Mouse (Mus musculus) CH12.LX (cell line): Measurements from ENCODE around the gene 9130019O22Rik. TPM values are rescaled to one million over a fixed set of nuclear protein-coding genes. Genes with fewer than 3 reads are reported as not detected.
"Not testable (repeated sequence)": the region's sequence is repeated elsewhere in the genome, so short reads cannot be mapped to it uniquely, and the experiment has no call there.

ENCODE experiments used
- DNase-seq: peaks from one replicate; pipeline ENCODE4 v3.0.0-alpha.2; 2013; ENCODE audit errors: extremely low read depth
- H3K27ac ChIP-seq: 2 replicates; pipeline ENCODE4 v1.5.1; 2012; ENCODE audit warnings: low read depth, mild to moderate bottlenecking, control low read depth, moderate library complexity; ENCODE audit not compliant: insufficient read depth
- H3K27me3 ChIP-seq: replicated peaks from 2 replicates; pipeline ENCODE3; 2012; ENCODE audit warnings: inconsistent platforms
- H3K36me3 ChIP-seq, 2 experiments: replicated peaks in 1 of 2; 2 replicates each; pipeline versions ENCODE3 to v1.6.1; 2012; ENCODE audit warnings: inconsistent platforms in 1 of 2, low read length in 1 of 2, mild to moderate bottlenecking in 1 of 2, mixed read lengths in 1 of 2, moderate library complexity in 1 of 2; ENCODE audit not compliant: control insufficient read depth in 1 of 2, insufficient read depth in 1 of 2
- H3K4me1 ChIP-seq, 2 experiments: 2 replicates each; pipeline ENCODE4 v1.6.1; 2012; ENCODE audit warnings: inconsistent platforms in 1 of 2, moderate library complexity in 1 of 2; ENCODE audit not compliant: insufficient read depth in 2 of 2, control insufficient read depth in 1 of 2
- H3K4me2 ChIP-seq: 2 replicates; pipeline ENCODE4 v1.6.1; 2012; ENCODE audit warnings: low read depth, mild to moderate bottlenecking, control low read depth; ENCODE audit not compliant: poor library complexity, insufficient read depth, severe bottlenecking
- H3K4me3 ChIP-seq, 3 experiments: fragments of 150-350 bp in 1 of 3; sonication (generic) in 1 of 3; replicated peaks in 1 of 3; 2 replicates each; pipeline versions ENCODE3 to v1.5.1; 2011 to 2012; ENCODE audit warnings: low read depth in 2 of 3, low read length in 2 of 3, mild to moderate bottlenecking in 2 of 3, moderate library complexity in 2 of 3, control low read depth in 1 of 3, improper control_type of control experiment in 1 of 3, inconsistent platforms in 1 of 3, mixed read lengths in 1 of 3; ENCODE audit not compliant: poor library complexity in 1 of 3
- H3K79me2 ChIP-seq: replicated peaks from 2 replicates; pipeline ENCODE4 v1.6.1; 2012; ENCODE audit warnings: mild to moderate bottlenecking, moderate library complexity; ENCODE audit not compliant: control insufficient read depth, poor library complexity, insufficient read depth, severe bottlenecking; ENCODE audit errors: extremely low read depth
- H3K9ac ChIP-seq: 2 replicates; pipeline ENCODE4 v1.6.1; 2012; ENCODE audit warnings: low read depth, mild to moderate bottlenecking, control low read depth, moderate library complexity; ENCODE audit not compliant: insufficient read depth
- H3K9me3 ChIP-seq: replicated peaks from 2 replicates; pipeline ENCODE3; 2012; ENCODE audit warnings: low read length, inconsistent platforms, mixed read lengths
- BHLHE40 ChIP-seq: IDR thresholded peaks from 2 replicates; pipeline ENCODE4 v1.6.1; 2011; ENCODE audit warnings: mild to moderate bottlenecking, low read depth, low read length, improper control_type of control experiment
- CTCF ChIP-seq, 2 experiments: IDR thresholded peaks in 1 of 2; conservative IDR thresholded peaks in 1 of 2; 2 replicates each; pipeline ENCODE4 v1.5.1; 2011 to 2012; ENCODE audit warnings: low read depth in 2 of 2, low read length in 2 of 2, improper control_type of control experiment in 1 of 2, inconsistent platforms in 1 of 2, mild to moderate bottlenecking in 1 of 2, moderate library complexity in 1 of 2
- ELF1 ChIP-seq: IDR thresholded peaks from 2 replicates; pipeline ENCODE4 v1.6.1; 2014; ENCODE audit warnings: low read depth, mild to moderate bottlenecking, inconsistent platforms, low read length, improper control_type of control experiment
- ETS1 ChIP-seq: conservative IDR thresholded peaks from 2 replicates; pipeline ENCODE4 v1.6.1; 2012; ENCODE audit warnings: low read depth, mild to moderate bottlenecking, inconsistent platforms, low read length, improper control_type of control experiment, moderate library complexity
- GABPA ChIP-seq: IDR thresholded peaks from 2 replicates; pipeline ENCODE4 v1.6.1; 2012; ENCODE audit warnings: low read depth, low read length, improper control_type of control experiment, inconsistent platforms; ENCODE audit not compliant: insufficient replicate concordance
- HCFC1 ChIP-seq: IDR thresholded peaks from 2 replicates; pipeline ENCODE4 v1.6.1; 2012; ENCODE audit warnings: low read depth, mild to moderate bottlenecking, inconsistent platforms, low read length, improper control_type of control experiment
- KAT2A ChIP-seq: IDR thresholded peaks from 2 replicates; pipeline ENCODE4 v1.6.1; 2012; ENCODE audit warnings: low read length, improper control_type of control experiment, inconsistent platforms; ENCODE audit not compliant: insufficient replicate concordance
- MAZ ChIP-seq: IDR thresholded peaks from 2 replicates; pipeline ENCODE4 v1.6.1; 2012; ENCODE audit warnings: low read depth, mild to moderate bottlenecking, inconsistent platforms, low read length, improper control_type of control experiment, moderate library complexity
- MEF2A ChIP-seq: IDR thresholded peaks from 2 replicates; pipeline ENCODE4 v1.6.1; 2014; ENCODE audit warnings: low read depth, mild to moderate bottlenecking, inconsistent platforms, low read length, improper control_type of control experiment, borderline replicate concordance
- MXI1 ChIP-seq: IDR thresholded peaks from 2 replicates; pipeline ENCODE4 v1.6.1; 2011; ENCODE audit warnings: mild to moderate bottlenecking, low read depth, low read length, improper control_type of control experiment
- NELFE ChIP-seq: IDR thresholded peaks from 2 replicates; pipeline ENCODE4 v1.6.1; 2011; ENCODE audit warnings: low read depth, low read length, improper control_type of control experiment
- POLR2AphosphoS2 ChIP-seq: IDR thresholded peaks from 2 replicates; pipeline ENCODE4 v1.6.1; 2011; ENCODE audit warnings: low read depth, low read length, improper control_type of control experiment
- RAD21 ChIP-seq: IDR thresholded peaks from 2 replicates; pipeline ENCODE4 v1.6.1; 2011; ENCODE audit warnings: low read depth, mild to moderate bottlenecking, low read length, improper control_type of control experiment, moderate library complexity
- SIN3A ChIP-seq: IDR thresholded peaks from 2 replicates; pipeline ENCODE4 v1.6.1; 2012; ENCODE audit warnings: low read length, improper control_type of control experiment, inconsistent platforms
- SMC3 ChIP-seq: IDR thresholded peaks from 2 replicates; pipeline ENCODE4 v1.6.1; 2011; ENCODE audit warnings: low read depth, low read length, improper control_type of control experiment
- TBP ChIP-seq: conservative IDR thresholded peaks from 2 replicates; pipeline ENCODE4 v1.6.1; 2011; ENCODE audit warnings: low read depth, low read length, improper control_type of control experiment
- UBTF ChIP-seq: IDR thresholded peaks from 2 replicates; pipeline ENCODE4 v1.6.1; 2012; ENCODE audit warnings: low read depth, mild to moderate bottlenecking, inconsistent platforms, low read length, improper control_type of control experiment, moderate library complexity
- USF1 ChIP-seq: IDR thresholded peaks from 2 replicates; pipeline ENCODE4 v1.6.1; 2014; ENCODE audit warnings: low read depth, mild to moderate bottlenecking, inconsistent platforms, low read length, improper control_type of control experiment
- ZC3H11A ChIP-seq: IDR thresholded peaks from 2 replicates; pipeline ENCODE4 v1.6.1; 2012; ENCODE audit warnings: low read depth, mild to moderate bottlenecking, inconsistent platforms, low read length, improper control_type of control experiment
- ZKSCAN1 ChIP-seq: IDR thresholded peaks from 2 replicates; pipeline ENCODE4 v1.6.1; 2012; ENCODE audit warnings: low read depth, inconsistent platforms, low read length, improper control_type of control experiment, borderline replicate concordance
- ZMIZ1 ChIP-seq: IDR thresholded peaks from 2 replicates; pipeline ENCODE4 v1.6.1; 2012; ENCODE audit warnings: low read depth, mild to moderate bottlenecking, inconsistent platforms, low read length, improper control_type of control experiment
- dilution Hi-C: fragments of 300-500 bp; cut with MboI; formaldehyde crosslinking; loops from 2 replicates; pipeline ENCODE4 v1.14.3; 2020; ENCODE audit warnings: low sequenced_read_pairs; ENCODE audit not compliant: extremely low pct_unique_long_range_greater_than_20kb, extremely low pct_ligation_motif_present
- in situ Hi-C: fragments of 300-500 bp; cut with MboI; formaldehyde crosslinking; loops from 3 replicates; pipeline ENCODE4 v1.14.3; 2019; ENCODE audit warnings: low sequenced_read_pairs, low pct_ligation_motif_present, low pct_unique_long_range_greater_than_20kb, mixed read lengths
- polyA plus RNA-seq: library from polyadenylated mRNA; unstranded; fragments of >175 nt; gene quantifications from 2 replicates; pipeline ENCODE4 v1.2.1, GENCODE M21; 2012; ENCODE audit warnings: low read depth; ENCODE audit not compliant: insufficient read length
- total RNA-seq, 2 experiments: library from RNA; depleted of rRNA; stranded (reverse); fragments of 300-350 nt in 1 of 2; fragments of >200 nt in 1 of 2; gene quantifications; 2 replicates each; pipeline ENCODE4 v1.2.3; 2012 to 2014

The 9130019O22Rik gene
- total and polyA plus RNA-seq, 3 experiments = 3.3 to 4.2 (median 4.0) TPM

DNA sequence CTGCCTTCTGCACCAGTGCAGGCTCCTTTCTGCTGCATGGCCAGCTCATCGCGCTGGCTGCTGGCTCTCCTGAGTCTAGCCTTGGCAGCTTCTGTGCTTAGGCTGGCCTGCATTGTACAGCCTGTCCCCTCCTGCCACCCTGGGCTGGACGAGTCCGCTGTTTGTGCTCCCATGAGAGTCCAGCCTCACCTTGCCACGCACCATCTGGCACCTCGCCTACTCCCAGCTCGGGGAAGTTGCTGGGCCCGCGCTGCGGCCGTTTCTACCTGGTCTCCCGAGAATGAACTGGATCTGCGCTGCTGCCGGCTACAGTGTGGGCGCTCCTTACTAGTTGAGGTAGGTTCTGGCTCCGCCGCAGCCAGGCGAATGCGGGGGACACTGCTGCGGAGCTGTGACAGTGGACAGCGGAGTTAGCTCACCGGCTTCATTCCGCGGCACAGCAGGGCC, 23.5 kb downstream of the 9130019O22Rik start:
- H3K4me2 ChIP-seq = no peak overlapping the region
- no peak for TF ChIP-seq ELF1
- no peak for TF ChIP-seq GABPA
- TF ChIP-seq RAD21 = no peak
- no peak for TF ChIP-seq USF1
- TF ChIP-seq MEF2A = no peak
- no peaks in the 10 kb centered on the region; a peak in 1 of 4 replicates for H3K4me1 ChIP-seq
- H3K27me3 ChIP-seq = peaks cover 9% of the 10 kb centered on the region
- H3K4me3 ChIP-seq = no peak overlapping the region
- no peaks in the 10 kb centered on the region for H3K9me3 ChIP-seq
- no peak overlapping the region for H3K27ac ChIP-seq
- in situ Hi-C loops (loop anchor here (5.0 to 25.0 kb wide), 2 partner anchors 114 to 399 kb away; partner anchors contain the start of genes Fbrs and Orai3), dilution Hi-C loops (no loop called here)
- no peak overlapping the region for H3K9ac ChIP-seq
- no peaks in the 10 kb centered on the region for H3K36me3 ChIP-seq
- DNase-seq = no peak
- H3K79me2 ChIP-seq = no peaks in the 10 kb centered on the region

DNA sequence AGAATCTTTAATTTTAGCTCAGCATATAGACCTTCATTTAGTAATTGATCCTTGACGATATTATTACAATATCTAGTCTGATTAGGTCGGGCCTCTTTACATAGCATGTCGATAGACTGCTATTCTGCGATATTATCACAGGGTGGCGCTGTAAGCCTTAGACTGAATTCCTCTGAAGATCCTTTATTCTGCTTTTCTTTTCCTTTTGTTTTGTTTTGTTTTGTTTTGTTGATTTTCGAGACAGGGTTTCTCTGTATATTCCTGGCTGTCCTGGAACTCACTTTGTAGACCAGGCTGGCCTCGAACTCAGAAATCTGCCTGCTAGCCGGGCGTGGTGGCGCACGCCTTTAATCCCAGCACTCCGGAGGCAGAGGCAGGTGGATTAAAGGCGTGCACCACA, 24.5 kb downstream of the 9130019O22Rik start:
- H3K4me3 ChIP-seq = not testable (repeated sequence)

DNA sequence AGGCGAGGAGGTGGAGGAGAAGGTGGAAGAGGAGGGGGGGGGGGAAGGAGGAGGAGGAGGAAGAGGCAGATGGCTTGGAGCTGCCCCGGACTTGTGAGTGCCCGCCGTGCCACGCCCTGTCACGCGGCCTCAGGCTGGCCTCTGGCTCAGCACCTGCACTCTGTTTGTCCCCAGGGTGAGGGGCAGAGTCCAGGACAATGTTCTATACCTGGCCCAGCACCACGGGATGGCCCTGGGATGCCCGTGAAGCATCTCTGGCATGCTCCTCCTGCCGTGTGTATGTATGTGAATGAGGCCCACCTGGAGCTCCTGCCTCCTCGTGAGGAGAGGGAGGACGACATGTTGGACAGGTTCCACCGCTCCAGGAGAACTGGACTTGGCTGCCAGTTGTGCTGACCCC, 25.5 kb downstream of the 9130019O22Rik start:
- Histone ChIP-seq H3K27ac (no peak overlapping the region), H3K4me1 (no peaks in the 10 kb centered on the region; a peak in 1 of 4 replicates), H3K36me3 (no peaks in the 10 kb centered on the region)
- dilution Hi-C loops = no loop called here
- no peak for TF ChIP-seq MAZ
- TF ChIP-seq TBP = no peak
- no peak for TF ChIP-seq ETS1
- no peak for TF ChIP-seq ELF1
- no peak for TF ChIP-seq SMC3
- no peak for TF ChIP-seq RAD21
- no peak for TF ChIP-seq MEF2A
- TF ChIP-seq POLR2AphosphoS2 = no peak
- no peak for TF ChIP-seq NELFE
- TF ChIP-seq UBTF = no peak
- no peak for TF ChIP-seq HCFC1
- TF ChIP-seq ZMIZ1 = no peak
- TF ChIP-seq MXI1 = no peak
- no peak for TF ChIP-seq KAT2A
- no peak for TF ChIP-seq BHLHE40
- TF ChIP-seq, all 38 proteins: peak for 0
- Histone ChIP-seq H3K79me2 (no peaks in the 10 kb centered on the region), H3K4me3 (no peak overlapping the region), H3K9ac (no peak overlapping the region), H3K9me3 (no peaks in the 10 kb centered on the region), H3K27me3 (peaks cover 16% of the 10 kb centered on the region), H3K4me2 (no peak overlapping the region)
- in situ Hi-C loops = loop anchor here (5.0 to 25.0 kb wide), 2 partner anchors 116 to 401 kb away; partner anchors contain the start of genes Fbrs and Orai3
- DNase-seq = no peak

More for the DNA sequence above, 24.5 kb downstream of the 9130019O22Rik start:
- H3K27ac ChIP-seq, H3K79me2 ChIP-seq, H3K9me3 ChIP-seq, H3K4me1 ChIP-seq, dilution Hi-C loops, H3K9ac ChIP-seq, H3K36me3 ChIP-seq: not testable (repeated sequence)
- TF ChIP-seq CTCF (conservative IDR thresholded peaks at IDR 0.05 in 1 of 2, IDR thresholded peaks at IDR 0.05 in 1 of 2; ENCODE audit: low read depth in 2 of 2, low read length in 2 of 2) (peak; percentile 42 to 93; a peak in 3 of 4 replicates), RAD21 (peak; percentile 93), SMC3 (peak; percentile 82), ZKSCAN1 (peak; percentile 27; the same call in 1 of the 2 replicates), ZC3H11A (peak; percentile 66), SIN3A (peak; percentile 48; the same call in 1 of the 2 replicates)
- DNase-seq = peak; percentile 68
- Histone ChIP-seq H3K27me3 (peaks cover 13% of the 10 kb centered on the region), H3K4me2 (peak overlapping the region; percentile 29; the same call in 1 of the 2 replicates)
- in situ Hi-C loops = loop anchor here (5.0 to 25.0 kb wide), 2 partner anchors 115 to 400 kb away; partner anchors contain the start of genes Fbrs and Orai3
